Mouse (Mus musculus) neural tube, embryonic 11.5 days (tissue): ENCODE measurements around the gene Gm11983. TPM values are rescaled to one million over a fixed set of nuclear protein-coding genes. Genes with fewer than 3 reads are reported as not detected.
"Not testable (repeated sequence)": the region's sequence is repeated elsewhere in the genome, so short reads cannot be mapped to it uniquely, and the experiment has no call there.

Experiments
- ATAC-seq: fragments of 200-750 bp; cut with Nextera tagmentation; 2 replicates; pipeline ENCODE4 v1.8.0; 2017; ENCODE audit warnings: moderate number of reproducible peaks, mild to moderate bottlenecking, moderate TSS enrichment, moderate library complexity; ENCODE audit not compliant: insufficient read depth, low FRiP score, low TSS enrichment
- DNase-seq: peaks from one replicate; pipeline ENCODE4 v3.0.0-alpha.2; 2015; ENCODE audit warnings: low spot score
- H3K27ac ChIP-seq: fragments of 300-500 bp; sonication (generic); 2 replicates; pipeline ENCODE4 v1.5.1; 2014; ENCODE audit warnings: low read depth, mild to moderate bottlenecking, low read length
- H3K27me3 ChIP-seq: fragments of 300-500 bp; sonication (generic); 2 replicates; pipeline ENCODE4 v1.6.1; 2014; ENCODE audit warnings: mild to moderate bottlenecking, low read length, mixed read lengths; ENCODE audit not compliant: control insufficient read depth, insufficient read depth
- H3K36me3 ChIP-seq: fragments of 300-500 bp; sonication (generic); 2 replicates; pipeline ENCODE4 v1.6.1; 2014; ENCODE audit warnings: mild to moderate bottlenecking, low read length, moderate library complexity, mixed read lengths; ENCODE audit not compliant: control insufficient read depth, insufficient read depth
- H3K4me1 ChIP-seq: fragments of 300-500 bp; sonication (generic); 2 replicates; pipeline ENCODE4 v1.6.1; 2014; ENCODE audit warnings: low read length, mixed read lengths; ENCODE audit not compliant: control insufficient read depth, insufficient read depth
- H3K4me2 ChIP-seq: fragments of 300-500 bp; sonication (generic); 2 replicates; pipeline ENCODE4 v1.6.1; 2014; ENCODE audit warnings: low read depth, mild to moderate bottlenecking, moderate library complexity
- H3K4me3 ChIP-seq: fragments of 300-500 bp; sonication (generic); 2 replicates; pipeline ENCODE4 v1.5.1; 2014; ENCODE audit warnings: low read depth, low read length
- H3K9ac ChIP-seq: fragments of 300-500 bp; sonication (generic); 2 replicates; pipeline ENCODE4 v1.6.1; 2014; ENCODE audit warnings: mild to moderate bottlenecking, low read length
- H3K9me3 ChIP-seq: fragments of 300-500 bp; sonication (generic); 2 replicates; pipeline ENCODE4 v1.6.1; 2016; ENCODE audit warnings: low read length; ENCODE audit not compliant: control insufficient read depth
- WGBS: fragments of 180-500 bp; shearing (Covaris S2); extraction: QIAGEN DNeasy Blood & Tissue Kit; methylation state at CpG from one replicate; pipeline ENCODE4 v1.1.7; 2014; 5-methylcytosine and 5-hydroxymethylcytosine counted together
- polyA plus RNA-seq: library from polyadenylated mRNA; unstranded; fragments of >200 nt; fragmentation: Nextera tagmentation; extraction: Ambion mirVana; gene quantifications from 2 replicates; pipeline ENCODE4 v1.2.1, GENCODE M21; 2014

Gene Gm11983
- not detected in 2 replicates for polyA plus RNA-seq

DNA sequence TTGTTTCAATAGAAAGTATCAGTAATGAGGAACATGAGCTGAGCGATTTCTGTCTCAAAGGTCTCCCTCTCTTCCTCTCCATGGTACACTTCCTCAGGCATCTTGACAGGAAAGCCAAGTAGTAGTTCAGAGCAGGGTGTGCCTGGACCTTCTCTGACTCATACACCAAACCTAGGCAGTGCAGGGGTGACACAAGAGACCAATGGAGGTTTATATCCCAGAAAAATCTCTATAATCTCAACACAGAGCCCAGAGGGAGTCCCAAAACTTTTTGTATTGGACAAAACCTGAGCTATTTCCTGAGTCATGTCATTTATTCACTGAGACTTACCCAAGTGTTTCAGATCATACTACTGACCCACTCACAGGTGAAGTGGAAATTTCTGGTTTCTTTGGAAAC is at the start of gene Gm11983:
Gm11983 (minus strand) TSS at position 101 of the 400 bp plus-strand sequence.
- Histone ChIP-seq H3K36me3 (no peaks in the 10 kb centered on the region), H3K4me1 (no peaks in the 10 kb centered on the region), H3K4me3 (no peak within 1 kb of the TSS), H3K9ac (no peak within 1 kb of the TSS), H3K4me2 (no peak within 1 kb of the TSS), H3K9me3 (no peaks in the 10 kb centered on the region), H3K27me3 (no peaks in the 10 kb centered on the region), H3K27ac (no peak within 1 kb of the TSS)
- WGBS: 92% methylated on average over 1 of the region's 1 CpGs
- DNase-seq (no peak), ATAC-seq (no peak)

GRCm38 (mm10) chr11:6883045-6883444 is 45.6 kb upstream of the Gm11983 start:
- WGBS: 94% methylated on average over 4 of the region's 4 CpGs
- not testable (repeated sequence) for H3K9me3 ChIP-seq, H3K27me3 ChIP-seq, ATAC-seq, H3K9ac ChIP-seq, H3K4me1 ChIP-seq, H3K4me2 ChIP-seq, DNase-seq, H3K36me3 ChIP-seq, H3K27ac ChIP-seq, H3K4me3 ChIP-seq

DNA sequence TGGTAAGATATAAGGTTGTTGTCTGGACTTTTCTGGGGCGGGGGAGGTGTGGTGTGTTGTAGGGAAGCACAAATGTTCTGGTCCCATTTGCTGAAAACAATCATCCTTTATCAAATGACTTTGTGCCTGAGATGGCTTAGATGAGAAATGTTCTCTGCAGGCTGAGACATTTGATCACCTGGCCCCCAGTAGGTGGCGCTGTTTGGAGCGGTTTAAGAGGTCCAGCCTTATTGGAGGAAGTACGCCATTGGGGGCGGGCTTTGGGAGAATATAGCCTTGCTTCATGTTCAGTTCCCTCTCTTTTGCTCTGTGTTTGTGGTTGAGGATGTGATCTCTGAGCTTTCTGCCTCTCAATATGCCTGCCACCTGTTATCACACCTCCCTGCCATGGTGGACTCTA is 44.2 kb upstream of the Gm11983 start:
- ATAC-seq (no peak), DNase-seq (no peak)
- Histone ChIP-seq H3K36me3 (no peaks in the 10 kb centered on the region), H3K9ac (no peak overlapping the region), H3K9me3 (no peaks in the 10 kb centered on the region), H3K4me1 (no peaks in the 10 kb centered on the region), H3K27me3 (no peaks in the 10 kb centered on the region), H3K4me3 (no peak overlapping the region), H3K4me2 (no peak overlapping the region), H3K27ac (no peak overlapping the region)
- 51% methylated on average over 5 of the region's 5 CpGs for WGBS

GRCm38 (mm10) chr11:6877740-6878139 is 40.3 kb upstream of the Gm11983 start:
- 66% methylated on average over 6 of the region's 6 CpGs for WGBS

DNA sequence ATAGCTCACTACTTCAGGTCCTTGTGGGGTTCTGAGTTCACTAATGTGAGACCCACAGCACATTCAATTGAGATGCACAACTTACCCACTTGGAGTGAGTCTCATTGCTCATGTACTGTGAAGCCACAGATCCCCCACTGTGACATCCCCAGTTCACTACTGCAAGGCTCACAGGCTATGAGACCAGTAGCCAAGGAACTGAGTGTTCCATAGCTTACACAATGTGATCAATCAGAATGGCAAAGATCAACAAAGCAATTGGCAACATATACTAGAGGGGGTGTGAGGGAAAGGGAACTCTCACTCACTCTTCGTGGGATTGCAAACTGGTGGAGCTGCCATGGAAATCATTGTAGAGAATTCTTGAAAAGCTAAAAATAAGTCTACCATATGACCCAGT is 33.5 kb upstream of the Gm11983 start:
- Histone ChIP-seq H3K9ac (no peak overlapping the region), H3K36me3 (no peaks in the 10 kb centered on the region), H3K4me1 (no peaks in the 10 kb centered on the region), H3K4me2 (no peak overlapping the region), H3K27me3 (no peaks in the 10 kb centered on the region), H3K4me3 (no peak overlapping the region), H3K9me3 (no peaks in the 10 kb centered on the region), H3K27ac (no peak overlapping the region)
- DNase-seq (no peak), ATAC-seq (no peak)
- WGBS: 85% methylated on average over 1 of the region's 1 CpGs

More at GRCm38 (mm10) chr11:6877740-6878139, 40.3 kb upstream of the Gm11983 start:
- Histone ChIP-seq H3K4me1 (no peaks in the 10 kb centered on the region), H3K9me3 (no peaks in the 10 kb centered on the region), H3K4me2 (no peak overlapping the region), H3K27ac (no peak overlapping the region), H3K4me3 (no peak overlapping the region), H3K36me3 (no peaks in the 10 kb centered on the region), H3K9ac (no peak overlapping the region), H3K27me3 (no peaks in the 10 kb centered on the region)
- DNase-seq (no peak), ATAC-seq (no peak)

DNA sequence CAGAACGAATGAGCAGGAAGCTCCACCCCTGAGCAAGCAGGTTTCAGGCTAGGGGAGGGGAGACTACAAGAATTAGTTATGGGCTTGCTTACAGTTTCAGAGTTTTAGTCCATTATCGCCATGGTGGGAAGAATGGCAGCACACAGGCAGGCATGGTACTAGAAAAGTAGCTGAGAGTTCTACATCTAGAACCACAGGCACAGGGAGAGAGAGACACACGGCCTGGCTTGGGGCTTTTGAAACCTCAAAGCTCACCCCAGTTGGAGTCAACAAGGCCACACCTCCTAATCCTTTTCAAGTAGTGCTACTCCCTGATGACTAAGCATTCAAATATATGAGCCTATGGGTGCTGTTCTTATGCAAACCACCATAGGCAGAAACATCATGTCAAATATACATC is 28.1 kb upstream of the Gm11983 start:
- Histone ChIP-seq H3K4me1 (peaks cover 2% of the 10 kb centered on the region; the same call in 1 of the 2 replicates), H3K27ac (no peak overlapping the region), H3K27me3 (no peaks in the 10 kb centered on the region), H3K4me2 (no peak overlapping the region), H3K9me3 (no peaks in the 10 kb centered on the region), H3K36me3 (no peaks in the 10 kb centered on the region), H3K9ac (no peak overlapping the region), H3K4me3 (no peak overlapping the region)
- WGBS: 79% methylated on average over 3 of the region's 3 CpGs
- ATAC-seq: no peak
- no peak for DNase-seq

DNA sequence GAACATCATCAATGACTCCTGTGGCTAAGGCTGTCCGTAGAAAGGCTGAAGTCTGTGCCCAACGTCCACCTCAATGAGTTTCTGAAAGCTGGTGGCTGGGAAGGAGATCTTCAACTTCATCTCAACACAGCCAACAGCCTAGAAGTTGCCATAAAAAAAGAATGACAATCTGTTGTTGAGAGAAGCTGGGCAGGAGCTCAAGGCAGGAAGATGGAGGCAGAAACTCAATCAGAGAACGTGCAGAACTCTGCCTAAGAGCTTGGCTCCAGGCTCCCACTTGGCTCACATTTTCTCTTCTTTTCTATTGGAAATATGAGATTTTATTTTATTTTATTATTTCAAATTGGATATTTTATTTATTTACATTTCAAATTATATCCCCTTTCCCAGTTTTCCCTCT is 24.7 kb upstream of the Gm11983 start:
- Histone ChIP-seq H3K9ac (no peak overlapping the region), H3K27me3 (no peaks in the 10 kb centered on the region), H3K4me2 (no peak overlapping the region), H3K9me3 (no peaks in the 10 kb centered on the region), H3K4me1 (peaks cover 2% of the 10 kb centered on the region; the same call in 1 of the 2 replicates), H3K36me3 (no peaks in the 10 kb centered on the region), H3K27ac (no peak overlapping the region), H3K4me3 (no peak overlapping the region)
- 91% methylated on average over 3 of the region's 3 CpGs for WGBS
- DNase-seq: no peak
- ATAC-seq: no peak

DNA sequence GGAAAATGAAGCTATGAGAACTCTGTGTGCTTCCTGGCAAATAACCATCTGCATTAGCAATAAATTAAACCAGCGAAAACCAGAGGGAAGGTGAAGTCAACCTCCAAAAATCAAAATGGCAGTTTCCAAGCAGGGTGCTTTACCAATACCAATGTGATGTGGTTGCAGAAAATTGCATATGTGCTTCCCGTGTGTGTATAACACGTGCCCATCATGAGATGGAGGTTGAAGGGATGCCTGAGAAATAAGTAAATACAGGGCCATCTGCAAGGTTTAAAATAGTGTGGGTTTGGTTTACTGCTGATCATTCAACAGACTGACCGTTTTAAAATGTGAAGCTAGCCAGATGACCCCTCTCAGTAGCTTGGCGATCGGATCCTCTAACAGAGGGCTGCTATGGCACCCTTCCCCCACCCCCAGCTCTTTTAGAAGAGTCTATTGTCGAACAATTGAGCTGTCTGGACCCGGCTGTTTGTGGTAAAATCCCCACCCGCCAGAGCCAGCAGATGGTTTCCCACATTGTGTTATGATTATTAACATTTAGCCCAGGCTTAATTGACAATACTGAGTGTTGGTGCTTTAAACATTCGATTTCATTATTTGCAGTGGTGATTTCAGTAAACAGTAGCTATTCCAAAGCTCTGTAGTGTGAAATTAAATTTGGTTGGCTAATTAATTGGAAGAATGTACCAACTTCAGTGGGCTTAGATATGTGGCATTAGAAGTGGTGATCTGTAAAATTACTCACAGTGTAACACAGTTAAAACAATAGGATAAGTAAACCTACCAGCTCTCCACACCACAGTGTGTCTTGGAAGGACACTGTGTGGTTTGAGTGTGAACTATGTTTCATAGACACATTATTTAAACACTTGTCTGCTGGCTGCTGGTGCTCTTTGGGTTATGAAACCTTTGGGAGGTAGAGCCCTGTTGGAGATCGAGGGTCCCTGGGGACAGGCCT is 22.7 kb upstream of the Gm11983 start:
- Histone ChIP-seq H3K27ac (no peak overlapping the region; the same call in 1 of the 2 replicates), H3K4me3 (no peak overlapping the region), H3K9ac (no peak overlapping the region), H3K4me1 (peaks cover 2% of the 10 kb centered on the region; the same call in 1 of the 2 replicates), H3K36me3 (no peaks in the 10 kb centered on the region), H3K27me3 (no peaks in the 10 kb centered on the region), H3K4me2 (no peak overlapping the region), H3K9me3 (no peaks in the 10 kb centered on the region)
- DNase-seq (peak; percentile 38), ATAC-seq (peak; percentile 69)
- 45% methylated on average over 11 of the region's 11 CpGs for WGBS

- H3K9me3 ChIP-seq: no peaks in the 10 kb centered on the region
- DNase-seq (no peak), ATAC-seq (no peak)
- H3K27ac ChIP-seq: no peak overlapping the region
- no peaks in the 10 kb centered on the region for H3K27me3 ChIP-seq
- WGBS: 90% methylated on average over 8 of the region's 8 CpGs
- H3K36me3 ChIP-seq: no peaks in the 10 kb centered on the region
- H3K4me3 ChIP-seq: no peak overlapping the region
- no peak overlapping the region for H3K4me2 ChIP-seq
- H3K9ac ChIP-seq: no peak overlapping the region
- H3K4me1 ChIP-seq: peaks cover 2% of the 10 kb centered on the region; the same call in 1 of the 2 replicates
Observed at GRCm38 (mm10) chr11:6859096-6859495, 21.6 kb upstream of the Gm11983 start.
